ENCODE assay signal across 8 mouse cellular contexts in genomic region chr5:66337969-66338345, GRCm38 (mm10).
A peak's percentile ranks its signal among the peaks of the same experiment; 100 is the strongest.
DNase-seq lines count a peak whose midpoint lies in the region; ATAC-seq lines count a peak whose summit lies in the region.

No protein-coding gene starts in this region.

- H3K9me3 ChIP-seq in embryonic facial prominence, embryonic 14.5 days (ENCODE audit: control insufficient read depth, low read length), result no peaks in the 10 kb centered on the region
- no peaks in the 10 kb centered on the region for H3K9me3 ChIP-seq in midbrain, embryonic 14.5 days (ENCODE audit: control insufficient read depth, low read length)

- no peaks in the 10 kb centered on the region for H3K36me3 ChIP-seq in embryonic facial prominence, embryonic 14.5 days (ENCODE audit: control insufficient read depth, insufficient read depth, low read length)
- H3K36me3 ChIP-seq in midbrain, embryonic 14.5 days (ENCODE audit: control insufficient read depth, insufficient read depth, low read length), result no peaks in the 10 kb centered on the region

- intact Hi-C loops in heart, postnatal 36 days (cut with DNase I), result no loop called here

- peaks cover 13% of the 10 kb centered on the region for H3K4me1 ChIP-seq in embryonic facial prominence, embryonic 14.5 days (ENCODE audit: control insufficient read depth, insufficient read depth, low read length)
- peaks cover 46% of the 10 kb centered on the region for H3K4me1 ChIP-seq in midbrain, embryonic 14.5 days (ENCODE audit: control insufficient read depth, insufficient read depth, low read length)

- ATAC-seq in embryonic facial prominence, embryonic 14.5 days (ENCODE audit: low read depth), result 0 out of 2 replicates have a peak, but pooled peaks have one; percentile 7
- ATAC-seq in midbrain, embryonic 14.5 days (ENCODE audit: low FRiP score, low TSS enrichment), result peak; percentile 55

- DNase-seq in ovary, postnatal 10 days (ENCODE audit: low spot score), result peak; percentile 7
- DNase-seq in ovary, adult 18-20 months (ENCODE audit: low spot score), result no peak
- DNase-seq in embryonic facial prominence, embryonic 14.5 days (ENCODE audit: low spot score), result no peak
- peak; percentile 60 to 68 for DNase-seq in heart, postnatal 36 days
- peak; percentile 42 to 69 for DNase-seq in layer of hippocampus, postnatal 10 days (ENCODE audit: low spot score in 2 of 2)
- DNase-seq in midbrain, embryonic 14.5 days, result peak; percentile 78
- DNase-seq in T-cell, adult 2 months (ENCODE audit: low spot score), result no peak
- DNase-seq in thymus, postnatal 25 days, result no peak

- no peak overlapping the region for H3K27ac ChIP-seq in embryonic facial prominence, embryonic 14.5 days (replicated peaks; ENCODE audit: low read depth, low read length)
- peak overlapping the region; percentile 84 for H3K27ac ChIP-seq in midbrain, embryonic 14.5 days (replicated peaks; ENCODE audit: low read depth, low read length)

- H3K4me2 ChIP-seq in embryonic facial prominence, embryonic 14.5 days (ENCODE audit: low read depth, low read length), result peak overlapping the region; percentile 82
- peak overlapping the region; percentile 93 for H3K4me2 ChIP-seq in midbrain, embryonic 14.5 days (ENCODE audit: low read length)

- WGBS in embryonic facial prominence, embryonic 14.5 days, result 36% methylated on average over 6 of the region's 6 CpGs
- WGBS in midbrain, embryonic 14.5 days, result 18% methylated on average over 6 of the region's 6 CpGs

- H3K27me3 ChIP-seq in embryonic facial prominence, embryonic 14.5 days (replicated peaks; ENCODE audit: control insufficient read depth, insufficient read depth, low read length), result no peaks in the 10 kb centered on the region
- no peaks in the 10 kb centered on the region for H3K27me3 ChIP-seq in midbrain, embryonic 14.5 days (ENCODE audit: control insufficient read depth, insufficient read depth, low read length)

- peak overlapping the region; percentile 40 for H3K4me3 ChIP-seq in embryonic facial prominence, embryonic 14.5 days (ENCODE audit: low read depth, low read length)
- peak overlapping the region; percentile 57 for H3K4me3 ChIP-seq in midbrain, embryonic 14.5 days (replicated peaks; ENCODE audit: low read depth, low read length)

- no peak overlapping the region for H3K9ac ChIP-seq in embryonic facial prominence, embryonic 14.5 days (ENCODE audit: low read depth, low read length)
- H3K9ac ChIP-seq in midbrain, embryonic 14.5 days (replicated peaks; ENCODE audit: low read length), result peak overlapping the region; percentile 71

Comparison
In these comparisons a context has a peak if more than half of its experiments do, and no peak if none do; other contexts are left out.
1. DNase-seq: peak in ovary, postnatal 10 days (single experiment), heart, postnatal 36 days (2 of 2), layer of hippocampus, postnatal 10 days (2 of 2) and midbrain, embryonic 14.5 days (single experiment); none in ovary, adult 18-20 months (single experiment), embryonic facial prominence, embryonic 14.5 days (single experiment), T-cell, adult 2 months (single experiment) and thymus, postnatal 25 days (single experiment).